Mouse (Mus musculus) intestine, embryonic 14.5 days (tissue): ENCODE data around the gene Lamtor3. TPM values are rescaled to one million over a fixed set of nuclear protein-coding genes. Genes with fewer than 3 reads are reported as not detected.

ENCODE experiments used
- ATAC-seq: fragments of 200-750 bp; cut with Nextera tagmentation; replicated peaks from 2 replicates; pipeline ENCODE4 v1.8.0; 2017; ENCODE audit warnings: low read depth, moderate number of reproducible peaks, moderate TSS enrichment, moderate library complexity; ENCODE audit not compliant: low FRiP score, low TSS enrichment
- DNase-seq: peaks from one replicate; pipeline ENCODE4 v3.0.0-alpha.2; 2018; ENCODE audit warnings: low spot score
- H3K27ac ChIP-seq: fragments of 300-500 bp; sonication (generic); 2 replicates; pipeline ENCODE4 v1.5.1; 2014; ENCODE audit warnings: low read depth, mild to moderate bottlenecking, control low read depth
- H3K27me3 ChIP-seq: fragments of 300-500 bp; sonication (generic); replicated peaks from 2 replicates; pipeline ENCODE4 v1.6.1; 2014; ENCODE audit warnings: low read length, control low read depth; ENCODE audit not compliant: control insufficient read depth, insufficient read depth
- H3K36me3 ChIP-seq: fragments of 300-500 bp; sonication (generic); 2 replicates; pipeline ENCODE4 v1.6.1; 2014; ENCODE audit warnings: low read length, control low read depth; ENCODE audit not compliant: control insufficient read depth, insufficient read depth
- H3K4me1 ChIP-seq: fragments of 300-500 bp; sonication (generic); replicated peaks from 2 replicates; pipeline ENCODE4 v1.6.1; 2014; ENCODE audit warnings: low read length, control low read depth, mixed read lengths; ENCODE audit not compliant: control insufficient read depth, insufficient read depth
- H3K4me2 ChIP-seq: fragments of 300-500 bp; sonication (generic); 2 replicates; pipeline ENCODE4 v1.6.1; 2014; ENCODE audit warnings: low read length
- H3K4me3 ChIP-seq: fragments of 300-500 bp; sonication (generic); 2 replicates; pipeline ENCODE4 v1.5.1; 2014; ENCODE audit warnings: low read depth, low read length, control low read depth, mixed read lengths
- H3K9ac ChIP-seq: fragments of 300-500 bp; sonication (generic); 2 replicates; pipeline ENCODE4 v1.6.1; 2014; ENCODE audit warnings: mild to moderate bottlenecking, low read length
- H3K9me3 ChIP-seq: fragments of 300-500 bp; sonication (generic); 2 replicates; pipeline ENCODE4 v1.6.1; 2016; ENCODE audit warnings: low read length, control low read depth; ENCODE audit not compliant: control insufficient read depth
- WGBS: fragments of 180-500 bp; shearing (Covaris S2); extraction: QIAGEN DNeasy Blood & Tissue Kit; methylation state at CpG from one replicate; pipeline ENCODE4 v1.1.7; 2014; 5-methylcytosine and 5-hydroxymethylcytosine counted together
- polyA plus RNA-seq: library from polyadenylated mRNA; unstranded; fragments of >200 nt; fragmentation: Nextera tagmentation; extraction: Ambion mirVana; gene quantifications from 2 replicates; pipeline ENCODE4 v1.2.1, GENCODE M21; 2014

The Lamtor3 gene
- polyA plus RNA-seq, result 106 and 110 TPM in 2 replicates

GRCm38 (mm10) chr3:137918172-137918931 lies at the start of gene Lamtor3:
Lamtor3 (plus strand) TSS chr3:137918506.
- DNase-seq, result peak; percentile 97
- H3K4me2 ChIP-seq, result peak within 1 kb of the TSS; percentile 70
- H3K27ac ChIP-seq, result peak within 1 kb of the TSS; percentile 70
- WGBS, result under 1% methylated on average over 47 of the region's 47 CpGs
- H3K36me3 ChIP-seq, result peaks cover 20% of the 10 kb centered on the region
- peak within 1 kb of the TSS; percentile 63 for H3K4me3 ChIP-seq
- no peaks in the 10 kb centered on the region for H3K27me3 ChIP-seq
- H3K9ac ChIP-seq, result peak within 1 kb of the TSS; percentile 58
- peak; percentile 90 for ATAC-seq
- no peaks in the 10 kb centered on the region for H3K9me3 ChIP-seq
- H3K4me1 ChIP-seq, result peaks cover 14% of the 10 kb centered on the region

- no peak for ATAC-seq
- Histone ChIP-seq H3K9me3 (no peaks in the 10 kb centered on the region), H3K4me2 (0 out of 2 replicates have a peak overlapping the region, but pooled peaks have one; percentile 67)
Measured at GRCm38 (mm10) chr3:137869395-137869794, 48.9 kb upstream of the Lamtor3 start.

GRCm38 (mm10) chr3:137879313-137879712 lies 39.0 kb upstream of the Lamtor3 start:
- Histone ChIP-seq H3K27ac (no peak overlapping the region), H3K4me2 (no peak overlapping the region), H3K4me1 (no peaks in the 10 kb centered on the region), H3K9ac (no peak overlapping the region), H3K36me3 (peaks cover 6% of the 10 kb centered on the region; the same call in 1 of the 2 replicates), H3K4me3 (no peak overlapping the region), H3K9me3 (no peaks in the 10 kb centered on the region), H3K27me3 (no peaks in the 10 kb centered on the region)
- ATAC-seq, result no peak
- no peak for DNase-seq
- WGBS, result 68% methylated on average over 3 of the region's 3 CpGs

More at GRCm38 (mm10) chr3:137869395-137869794, 48.9 kb upstream of the Lamtor3 start:
- DNase-seq, result no peak
- Histone ChIP-seq H3K4me3 (no peak overlapping the region), H3K4me1 (peaks cover 9% of the 10 kb centered on the region; the same call in 1 of the 2 replicates), H3K36me3 (peaks cover 14% of the 10 kb centered on the region; the same call in 1 of the 2 replicates), H3K27me3 (no peaks in the 10 kb centered on the region), H3K9ac (no peak overlapping the region), H3K27ac (no peak overlapping the region)
- WGBS, result 96% methylated on average over 9 of the region's 9 CpGs

GRCm38 (mm10) chr3:137880109-137880748 lies 38.1 kb upstream of the Lamtor3 start:
- Histone ChIP-seq H3K27ac (no peak overlapping the region), H3K4me1 (no peaks in the 10 kb centered on the region), H3K9me3 (no peaks in the 10 kb centered on the region), H3K9ac (no peak overlapping the region), H3K4me3 (no peak overlapping the region), H3K4me2 (no peak overlapping the region), H3K36me3 (peaks cover 9% of the 10 kb centered on the region; the same call in 1 of the 2 replicates), H3K27me3 (no peaks in the 10 kb centered on the region)
- ATAC-seq, result no peak
- 87% methylated on average over 4 of the region's 4 CpGs for WGBS
- DNase-seq, result no peak

GRCm38 (mm10) chr3:137881093-137881492 lies 37.2 kb upstream of the Lamtor3 start:
- DNase-seq (no peak), ATAC-seq (no peak)
- Histone ChIP-seq H3K36me3 (peaks cover 12% of the 10 kb centered on the region; the same call in 1 of the 2 replicates), H3K4me2 (no peak overlapping the region), H3K27me3 (no peaks in the 10 kb centered on the region), H3K9ac (no peak overlapping the region), H3K9me3 (no peaks in the 10 kb centered on the region), H3K4me3 (no peak overlapping the region), H3K4me1 (no peaks in the 10 kb centered on the region), H3K27ac (no peak overlapping the region)
- WGBS, result 89% methylated on average over 5 of the region's 5 CpGs

- Histone ChIP-seq H3K36me3 (peaks cover 26% of the 10 kb centered on the region; the same call in 1 of the 2 replicates), H3K4me2 (no peak overlapping the region), H3K9ac (no peak overlapping the region), H3K27me3 (no peaks in the 10 kb centered on the region), H3K4me1 (no peaks in the 10 kb centered on the region), H3K4me3 (no peak overlapping the region), H3K27ac (no peak overlapping the region), H3K9me3 (no peaks in the 10 kb centered on the region)
- DNase-seq (no peak), ATAC-seq (no peak)
- 78% methylated on average over 7 of the region's 7 CpGs for WGBS
Measured at GRCm38 (mm10) chr3:137887961-137888360, 30.3 kb upstream of the Lamtor3 start.

GRCm38 (mm10) chr3:137891089-137891488 lies 27.2 kb upstream of the Lamtor3 start:
- Histone ChIP-seq H3K9me3 (no peaks in the 10 kb centered on the region), H3K27me3 (no peaks in the 10 kb centered on the region), H3K36me3 (peaks cover 27% of the 10 kb centered on the region), H3K4me1 (no peaks in the 10 kb centered on the region), H3K4me3 (no peak overlapping the region), H3K9ac (no peak overlapping the region), H3K4me2 (no peak overlapping the region), H3K27ac (no peak overlapping the region)
- ATAC-seq (no peak), DNase-seq (no peak)
- WGBS, result 89% methylated on average over 3 of the region's 3 CpGs

GRCm38 (mm10) chr3:137892118-137892517 lies 26.2 kb upstream of the Lamtor3 start:
- Histone ChIP-seq H3K27me3 (no peaks in the 10 kb centered on the region), H3K9ac (no peak overlapping the region), H3K4me1 (no peaks in the 10 kb centered on the region), H3K4me3 (no peak overlapping the region), H3K36me3 (peaks cover 27% of the 10 kb centered on the region), H3K27ac (no peak overlapping the region), H3K4me2 (no peak overlapping the region), H3K9me3 (no peaks in the 10 kb centered on the region)
- ATAC-seq, result no peak
- DNase-seq, result no peak
- WGBS, result 88% methylated on average over 4 of the region's 4 CpGs
